Mouse (Mus musculus): ENCODE results near the gene Phf2. TPM values are rescaled to one million over a fixed set of nuclear protein-coding genes. Genes with fewer than 3 reads are reported as not detected.

The Phf2 gene
- polyA plus RNA-seq, 1 experiment from 2014 or later = 14.3 TPM

DNA sequence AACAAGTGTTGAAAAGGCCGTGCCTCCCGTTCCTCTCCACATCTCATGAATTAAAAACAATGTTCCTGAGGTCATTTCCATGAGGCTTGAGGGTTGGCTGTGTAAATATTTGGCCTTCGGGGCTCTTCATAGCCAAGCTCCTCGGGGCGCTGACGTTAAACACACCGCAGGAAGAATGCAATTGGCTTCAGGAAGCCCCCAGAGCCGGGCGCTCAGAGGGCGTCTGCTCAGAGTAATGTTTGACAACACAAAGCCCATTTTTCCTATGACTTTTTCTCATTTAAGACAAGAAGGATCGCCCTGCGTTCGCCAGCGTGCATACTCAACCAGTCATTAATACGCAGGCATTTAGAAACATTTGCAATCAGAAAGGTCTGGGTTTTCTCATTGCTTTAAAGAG, 114.2 kb downstream of the Phf2 start:
- 70% methylated on average over 15 of the region's 15 CpGs for WGBS
- ATAC-seq (ENCODE audit: low FRiP score, low TSS enrichment) = no peak

More for the DNA sequence above, 114.2 kb downstream of the Phf2 start:
- no peaks in the 10 kb centered on the region for H3K36me3 ChIP-seq (ENCODE audit: control insufficient read depth, insufficient read depth, low read length)
- H3K27ac ChIP-seq (replicated peaks; ENCODE audit: low read depth, low read length) = no peak overlapping the region
- no peak overlapping the region for H3K4me2 ChIP-seq (ENCODE audit: low read length)
- no peak overlapping the region for H3K9ac ChIP-seq (replicated peaks; ENCODE audit: low read length)
- H3K9me3 ChIP-seq (ENCODE audit: control insufficient read depth, low read length) = no peaks in the 10 kb centered on the region
- no peak overlapping the region for H3K4me3 ChIP-seq (replicated peaks; ENCODE audit: low read depth, low read length)
- H3K4me1 ChIP-seq (ENCODE audit: control insufficient read depth, insufficient read depth, low read length) = no peaks in the 10 kb centered on the region
- H3K27me3 ChIP-seq (ENCODE audit: control insufficient read depth, insufficient read depth, low read length) = no peaks in the 10 kb centered on the region
- no peak for DNase-seq

Other genes starting within 250 kb of the Phf2 start
- gene Ptpdc1, start 245.5 kb downstream of the Phf2 start, polyA plus RNA-seq (2014; fragmentation: Nextera tagmentation; extraction: Ambion mirVana) = 17.5 and 20.0 TPM in 2 replicates
- not detected in 2 replicates for gene Barx1, start 208.1 kb downstream of the Phf2 start, polyA plus RNA-seq (2014; fragmentation: Nextera tagmentation; extraction: Ambion mirVana)
- 16.0 and 17.3 TPM in 2 replicates for gene Fam120a, start 96.9 kb upstream of the Phf2 start, polyA plus RNA-seq (2014; fragmentation: Nextera tagmentation; extraction: Ambion mirVana)

All from midbrain, embryonic 14.5 days (tissue).